Mouse (Mus musculus) stomach, postnatal 0 days (tissue): ENCODE results near the gene Erh. TPM values are rescaled to one million over a fixed set of nuclear protein-coding genes. Genes with fewer than 3 reads are reported as not detected.

Source experiments
- ATAC-seq: fragments of 200-750 bp; cut with Nextera tagmentation; 2 replicates; pipeline ENCODE4 v1.8.0; 2017; ENCODE audit not compliant: low FRiP score, low TSS enrichment
- DNase-seq: peaks from one replicate; pipeline ENCODE4 v3.0.0-alpha.2; 2016; ENCODE audit warnings: low spot score
- H3K27ac ChIP-seq: fragments of 300-500 bp; sonication (generic); replicated peaks from 2 replicates; pipeline ENCODE4 v1.5.1; 2014; ENCODE audit warnings: mild to moderate bottlenecking, control low read depth
- H3K27me3 ChIP-seq: fragments of 300-500 bp; sonication (generic); 2 replicates; pipeline ENCODE4 v1.6.1; 2014; ENCODE audit warnings: low read length; ENCODE audit not compliant: control insufficient read depth, insufficient read depth
- H3K36me3 ChIP-seq: fragments of 300-500 bp; sonication (generic); 2 replicates; pipeline ENCODE4 v1.6.1; 2014; ENCODE audit warnings: low read length, mixed read lengths; ENCODE audit not compliant: control insufficient read depth, insufficient read depth
- H3K4me1 ChIP-seq: fragments of 300-500 bp; sonication (generic); replicated peaks from 2 replicates; pipeline ENCODE4 v1.6.1; 2014; ENCODE audit warnings: antibody characterized with exemption; ENCODE audit not compliant: control insufficient read depth, insufficient read depth
- H3K4me2 ChIP-seq: fragments of 300-500 bp; sonication (generic); replicated peaks from 2 replicates; pipeline ENCODE4 v1.6.1; 2014; ENCODE audit warnings: low read depth, mild to moderate bottlenecking, control low read depth, moderate library complexity
- H3K4me3 ChIP-seq: fragments of 300-500 bp; sonication (generic); 2 replicates; pipeline ENCODE4 v1.5.1; 2014; ENCODE audit warnings: low read depth, low read length, control low read depth
- H3K9ac ChIP-seq: fragments of 300-500 bp; sonication (generic); 2 replicates; pipeline ENCODE4 v1.6.1; 2014; ENCODE audit warnings: mild to moderate bottlenecking, low read length, control low read depth, mixed read lengths
- H3K9me3 ChIP-seq: fragments of 300-500 bp; sonication (generic); 2 replicates; pipeline ENCODE4 v1.6.1; 2016; ENCODE audit warnings: low read length; ENCODE audit not compliant: control insufficient read depth
- CTCF ChIP-seq: IDR thresholded peaks from 2 replicates; pipeline ENCODE4 v1.5.1; 2016; ENCODE audit warnings: antibody characterized with exemption, low read depth, mild to moderate bottlenecking, moderate library complexity
- EP300 ChIP-seq: optimal IDR thresholded peaks from 2 replicates; pipeline ENCODE3; 2016; ENCODE audit warnings: antibody characterized with exemption
- WGBS: fragments of 180-500 bp; shearing (Covaris S2); extraction: QIAGEN DNeasy Blood & Tissue Kit; methylation state at CpG from one replicate; pipeline ENCODE4 v1.1.7; 2014; 5-methylcytosine and 5-hydroxymethylcytosine counted together
- polyA plus RNA-seq: library from polyadenylated mRNA; unstranded; fragments of >200 nt; fragmentation: Nextera tagmentation; extraction: Ambion mirVana; gene quantifications from 2 replicates; pipeline ENCODE4 v1.2.1, GENCODE M21; 2015

Erh gene
- polyA plus RNA-seq, 1 experiment from 2014 or later, result 131 TPM

GRCm38 (mm10) chr12:80687788-80688211 is 43.7 kb upstream of the Erh start:
- H3K27ac ChIP-seq, result no peak overlapping the region
- DNase-seq, result no peak

GRCm38 (mm10) chr12:80684316-80684715 is 40.2 kb upstream of the Erh start:
- Histone ChIP-seq H3K4me1 (no peaks in the 10 kb centered on the region), H3K9ac (no peak overlapping the region), H3K36me3 (no peaks in the 10 kb centered on the region), H3K27ac (no peak overlapping the region), H3K27me3 (no peaks in the 10 kb centered on the region), H3K4me2 (no peak overlapping the region), H3K9me3 (no peaks in the 10 kb centered on the region), H3K4me3 (no peak overlapping the region)
- ATAC-seq (no peak), DNase-seq (no peak)
- WGBS, result 86% methylated on average over 3 of the region's 3 CpGs
- TF ChIP-seq CTCF (no peak), EP300 (no peak)

More at GRCm38 (mm10) chr12:80687788-80688211, 43.7 kb upstream of the Erh start:
- no peak for TF ChIP-seq EP300
- no peak; the same call in 1 of the 2 replicates for ATAC-seq
- H3K9ac ChIP-seq, result no peak overlapping the region
- no peaks in the 10 kb centered on the region for H3K9me3 ChIP-seq
- H3K4me3 ChIP-seq, result no peak overlapping the region
- WGBS, result 31% methylated on average over 10 of the region's 10 CpGs
- 0 out of 2 replicates have a peak, but pooled peaks cover 2% of the 10 kb centered on the region for H3K4me1 ChIP-seq
- H3K4me2 ChIP-seq, result peak overlapping the region; percentile 29; the same call in 1 of the 2 replicates
- H3K36me3 ChIP-seq, result no peaks in the 10 kb centered on the region
- H3K27me3 ChIP-seq, result no peaks in the 10 kb centered on the region

- no peaks in the 10 kb centered on the region for H3K4me1 ChIP-seq
- H3K9ac ChIP-seq, result no peak overlapping the region
- ATAC-seq (no peak), DNase-seq (no peak)
- H3K36me3 ChIP-seq, result 0 out of 2 replicates have a peak, but pooled peaks cover 3% of the 10 kb centered on the region
- 78% methylated on average over 3 of the region's 3 CpGs for WGBS
- no peaks in the 10 kb centered on the region for H3K9me3 ChIP-seq
- TF ChIP-seq CTCF, result no peak
- no peak for TF ChIP-seq EP300
- no peak overlapping the region for H3K4me2 ChIP-seq
- H3K4me3 ChIP-seq, result no peak overlapping the region
- no peak overlapping the region for H3K27ac ChIP-seq
- no peaks in the 10 kb centered on the region for H3K27me3 ChIP-seq
These were observed 39.4 kb upstream of the Erh start for GRCm38 (mm10) chr12:80683554-80683953.

- TF ChIP-seq CTCF (peak; percentile 84), EP300 (no peak)
- Histone ChIP-seq H3K36me3 (peaks cover 5% of the 10 kb centered on the region; the same call in 1 of the 2 replicates), H3K9me3 (no peaks in the 10 kb centered on the region), H3K27me3 (no peaks in the 10 kb centered on the region), H3K9ac (no peak overlapping the region), H3K27ac (no peak overlapping the region), H3K4me1 (no peaks in the 10 kb centered on the region), H3K4me2 (no peak overlapping the region), H3K4me3 (no peak overlapping the region)
- ATAC-seq (peak; percentile 32; the same call in 1 of the 2 replicates), DNase-seq (peak; percentile 44)
- WGBS, result 79% methylated on average over 1 of the region's 1 CpGs
These were observed 37.2 kb upstream of the Erh start for GRCm38 (mm10) chr12:80681340-80681739.

DNA sequence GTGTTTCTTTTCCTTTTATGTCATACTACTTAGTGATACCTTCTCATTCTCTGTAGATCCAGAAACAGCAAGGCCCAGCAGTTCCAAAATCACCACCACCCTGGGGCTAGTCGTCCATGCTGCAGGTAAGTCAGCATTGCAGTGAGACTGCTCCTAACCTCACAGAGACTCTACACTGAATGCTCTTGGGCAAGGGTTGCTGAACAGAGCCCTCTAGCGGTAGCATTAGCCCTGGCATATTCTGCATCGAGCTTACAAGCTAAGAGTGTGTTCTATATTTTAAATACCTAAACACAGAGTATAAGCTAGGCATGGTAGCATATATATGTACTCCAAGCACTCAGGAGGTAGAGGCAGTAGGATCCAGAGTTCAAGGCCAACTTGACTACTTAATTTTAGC is 29.0 kb upstream of the Erh start:
- DNase-seq (peak; percentile 78), ATAC-seq (peak; percentile 70; the same call in 1 of the 2 replicates)
- Histone ChIP-seq H3K9ac (no peak overlapping the region), H3K36me3 (peaks cover 6% of the 10 kb centered on the region), H3K27ac (no peak overlapping the region), H3K27me3 (no peaks in the 10 kb centered on the region), H3K9me3 (no peaks in the 10 kb centered on the region), H3K4me2 (no peak overlapping the region), H3K4me1 (no peaks in the 10 kb centered on the region), H3K4me3 (no peak overlapping the region)
- 8% methylated on average over 3 of the region's 3 CpGs for whole genome bisulfite sequencing
- TF ChIP-seq CTCF (peak; percentile 91), EP300 (no peak)

- no peaks in the 10 kb centered on the region for H3K9me3 ChIP-seq
- H3K9ac ChIP-seq, result no peak overlapping the region
- ATAC-seq, result no peak
- TF ChIP-seq CTCF (no peak), EP300 (no peak)
- 0 out of 2 replicates have a peak, but pooled peaks cover 5% of the 10 kb centered on the region for H3K36me3 ChIP-seq
- H3K27me3 ChIP-seq, result no peaks in the 10 kb centered on the region
- no peaks in the 10 kb centered on the region for H3K4me1 ChIP-seq
- no peak overlapping the region for H3K4me3 ChIP-seq
- WGBS, result 73% methylated on average over 2 of the region's 2 CpGs
- no peak overlapping the region for H3K4me2 ChIP-seq
- H3K27ac ChIP-seq, result no peak overlapping the region
- no peak for DNase-seq
These were observed 24.2 kb upstream of the Erh start for GRCm38 (mm10) chr12:80668391-80668790.
